Mouse (Mus musculus) c-Kit-positive CD71-negative TER-119-negative erythroid progenitor cells, embryonic 14.5 days (primary cell): ENCODE measurements around the gene Itpr2.

Source experiments
- DNase-seq: peaks from one replicate; pipeline ENCODE4 v3.0.0-alpha.2; 2013; ENCODE audit warnings: low read depth

Gene Itpr2

DNA sequence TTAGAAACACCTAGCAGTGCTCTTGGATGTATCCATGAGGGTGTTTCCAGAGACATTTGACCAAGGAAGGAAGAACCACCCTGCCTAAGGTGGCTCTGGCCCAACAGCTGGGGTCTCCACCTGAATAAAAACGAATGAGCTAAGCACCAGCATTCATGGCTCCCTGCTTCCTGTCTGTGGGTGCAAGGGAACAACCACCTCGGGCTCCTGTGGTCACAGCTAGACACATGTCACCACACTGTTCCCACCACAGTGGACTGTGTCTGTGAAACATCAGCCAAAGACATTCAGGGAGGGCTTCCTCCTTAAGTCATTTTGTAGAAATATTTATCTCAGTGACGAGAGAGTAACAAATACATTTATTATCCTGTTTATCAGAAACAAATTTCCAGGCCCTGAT, 196.0 kb downstream of the Itpr2 start:
- no peak for DNase-seq

DNA sequence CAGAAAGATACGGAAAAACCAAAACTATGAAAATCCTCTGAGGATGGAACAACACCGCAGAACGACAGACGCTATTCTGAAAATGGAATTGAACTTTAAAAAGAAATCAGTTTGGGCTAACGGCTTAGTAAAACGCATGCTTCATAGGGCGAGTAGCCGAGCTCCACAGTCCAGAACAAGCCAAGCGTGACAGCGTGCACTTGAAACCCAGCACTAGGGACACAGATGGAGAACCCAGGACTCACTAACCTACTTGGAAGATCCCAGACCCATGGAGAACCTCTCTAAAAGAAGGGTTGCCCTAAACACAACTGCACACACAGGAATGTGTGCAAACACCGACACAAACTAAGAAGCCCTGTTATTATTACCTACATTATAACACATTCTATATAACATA, 197.9 kb downstream of the Itpr2 start:
- no peak for DNase-seq

GRCm38 (mm10) chr6:146303336-146303735, 198.7 kb downstream of the Itpr2 start:
- no peak for DNase-seq

DNA sequence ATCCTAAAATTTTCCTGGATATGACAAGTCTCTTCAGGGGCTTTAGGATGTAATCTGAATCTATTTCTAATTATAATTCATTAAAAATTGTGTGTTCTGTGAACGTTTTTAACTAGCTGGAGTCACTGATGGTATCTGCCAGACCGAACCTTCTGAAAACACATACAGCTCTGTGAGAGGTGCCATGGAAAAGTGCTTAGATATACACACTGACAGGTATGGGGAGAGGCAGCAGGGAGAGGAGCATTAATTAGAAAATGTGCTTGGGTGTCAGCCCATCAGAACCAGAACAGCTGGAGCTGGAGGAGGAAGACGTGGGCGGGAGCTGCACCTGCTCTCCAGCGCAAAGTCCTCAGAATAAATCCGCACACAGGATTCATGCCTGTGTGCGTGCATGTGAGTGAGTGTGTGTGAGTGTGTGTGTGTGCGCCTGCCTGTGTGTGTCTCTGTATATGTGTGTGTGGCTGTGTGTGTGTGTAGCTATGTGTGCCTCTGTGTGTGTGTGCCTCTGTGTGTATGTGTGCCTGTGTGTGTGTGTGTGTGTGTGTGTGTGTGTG, 199.4 kb downstream of the Itpr2 start:
- DNase-seq: no peak

- no peak for DNase-seq
Measured at GRCm38 (mm10) chr6:146302101-146302500, 199.9 kb downstream of the Itpr2 start.

DNA sequence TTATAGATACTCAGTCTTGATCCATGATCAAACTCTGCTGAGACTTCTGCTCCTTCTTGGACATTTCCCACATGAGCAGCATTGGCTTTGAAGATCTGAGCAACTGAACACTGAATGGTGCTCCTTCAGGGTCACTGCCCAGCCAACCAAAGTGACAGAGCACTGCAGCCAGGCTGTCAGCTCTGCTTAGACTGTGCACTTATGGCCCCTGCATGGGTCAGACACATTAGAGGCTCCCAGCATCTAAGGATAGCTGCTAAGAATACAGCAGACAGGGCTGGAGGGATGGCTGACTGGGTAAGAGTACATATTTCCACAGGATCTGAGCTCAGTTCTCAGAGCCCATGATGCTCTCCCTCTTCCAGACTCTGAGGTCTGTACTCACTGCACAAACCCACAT, 201.1 kb downstream of the Itpr2 start:
- DNase-seq: no peak

- DNase-seq: peak; percentile 16
Measured at GRCm38 (mm10) chr6:146298712-146299111, 203.3 kb downstream of the Itpr2 start.

GRCm38 (mm10) chr6:146291036-146291435, 211.0 kb downstream of the Itpr2 start:
- DNase-seq: no peak

GRCm38 (mm10) chr6:146289801-146290200, 212.2 kb downstream of the Itpr2 start:
- DNase-seq: no peak

GRCm38 (mm10) chr6:146288266-146288665, 213.8 kb downstream of the Itpr2 start:
- DNase-seq: no peak

DNA sequence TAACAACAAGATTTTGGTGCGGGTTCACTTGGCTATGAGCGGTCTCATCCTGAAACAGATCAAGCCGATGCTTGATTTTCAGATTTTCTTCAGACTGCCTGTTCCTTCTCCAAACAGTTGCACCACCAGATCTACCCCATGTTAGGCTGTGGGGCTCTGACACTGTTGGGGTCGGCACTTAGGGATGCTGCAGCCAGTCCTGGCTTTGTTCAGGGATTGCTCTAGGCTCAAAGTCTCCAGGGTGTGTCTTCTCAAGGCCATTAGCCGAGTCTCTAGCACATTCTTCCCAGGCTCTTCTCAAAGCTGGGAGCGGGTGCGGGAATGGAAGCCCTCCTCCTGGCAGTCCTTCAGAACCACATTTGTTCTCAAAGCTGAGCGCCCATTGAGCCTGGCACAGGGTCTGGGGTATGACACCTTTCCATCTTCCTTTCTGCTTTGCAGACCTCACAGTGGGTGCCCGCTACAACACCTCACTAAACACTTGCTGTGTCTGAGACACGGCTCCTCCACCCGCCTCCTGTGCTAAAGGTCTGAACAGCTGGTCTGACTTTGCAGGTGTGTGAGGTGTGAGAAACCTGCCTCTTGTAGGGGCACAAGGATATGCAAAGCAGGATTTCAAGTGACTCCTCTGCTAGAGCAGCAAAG, 217.0 kb downstream of the Itpr2 start:
- no peak for DNase-seq

DNA sequence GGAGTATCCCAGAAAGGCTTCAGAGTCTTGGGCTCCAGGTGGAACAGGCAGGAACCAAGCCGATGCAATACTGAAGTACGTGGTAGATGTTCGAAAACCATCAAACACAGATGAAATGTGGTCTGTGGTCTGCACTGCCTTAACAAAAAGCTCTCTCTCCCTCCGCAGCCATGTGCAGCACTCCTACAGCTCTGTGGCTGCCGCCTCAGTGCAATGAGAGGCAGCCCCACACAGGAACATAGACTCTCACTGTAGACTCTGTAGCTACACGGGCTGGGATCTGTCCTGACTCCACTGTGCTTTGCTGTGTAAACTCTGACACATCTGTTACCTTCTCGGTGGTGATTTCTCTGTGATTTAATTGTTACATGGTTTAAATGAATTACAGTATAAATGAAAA, 218.0 kb downstream of the Itpr2 start:
- DNase-seq: no peak

DNA sequence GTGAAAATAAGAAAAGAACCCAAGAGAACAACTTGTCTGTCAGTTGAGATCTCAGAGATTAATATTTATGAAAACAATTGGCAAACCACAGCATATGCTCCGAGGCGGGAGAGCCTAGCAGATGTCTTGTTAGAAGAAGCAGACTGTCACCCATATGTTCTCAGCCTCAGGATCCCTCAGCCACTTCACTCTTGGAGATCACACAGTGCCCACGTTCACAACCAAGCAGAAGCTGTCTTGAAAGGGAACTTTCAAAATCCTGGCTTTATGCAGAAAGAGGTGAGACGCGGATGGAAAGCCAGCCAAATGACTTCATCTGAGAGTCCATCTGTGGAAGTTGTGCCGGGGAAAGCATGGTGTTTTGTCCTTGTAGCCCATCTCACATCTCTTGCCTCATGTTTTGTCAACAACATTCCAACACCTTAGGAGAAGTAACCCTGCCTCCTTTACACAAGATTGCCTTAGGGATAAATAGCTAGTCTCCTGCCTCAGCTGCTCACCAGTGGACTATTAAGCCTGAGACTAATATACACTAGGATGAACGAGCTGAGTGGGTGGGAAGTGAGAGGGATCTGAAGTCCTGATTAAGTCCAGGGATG, 219.9 kb downstream of the Itpr2 start:
- no peak for DNase-seq

GRCm38 (mm10) chr6:146281176-146281899, 220.7 kb downstream of the Itpr2 start:
- DNase-seq: no peak

DNA sequence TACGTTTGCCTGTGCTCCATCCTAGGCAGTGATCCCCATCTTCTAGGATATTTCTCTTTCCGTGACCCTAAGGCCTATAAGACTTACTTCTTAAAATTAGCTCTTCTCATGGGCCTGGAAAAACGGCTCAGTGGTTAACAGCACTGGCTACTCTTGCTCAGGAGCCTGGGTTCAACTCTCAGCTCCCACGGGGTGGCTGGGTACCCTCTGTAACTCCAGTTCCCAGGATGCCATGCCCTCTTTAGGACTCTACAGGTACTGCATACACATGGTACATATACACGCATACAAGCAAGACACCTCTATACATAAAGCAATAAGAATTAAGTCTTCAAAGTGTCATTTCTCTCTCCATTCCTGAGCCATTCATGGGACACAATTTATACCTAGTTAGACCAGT, 228.8 kb downstream of the Itpr2 start:
- DNase-seq: no peak

GRCm38 (mm10) chr6:146272253-146273036, 229.6 kb downstream of the Itpr2 start:
- DNase-seq: peak; percentile 72

- peak; percentile 48 for DNase-seq
Measured at GRCm38 (mm10) chr6:146270776-146271533, 231.1 kb downstream of the Itpr2 start.

DNA sequence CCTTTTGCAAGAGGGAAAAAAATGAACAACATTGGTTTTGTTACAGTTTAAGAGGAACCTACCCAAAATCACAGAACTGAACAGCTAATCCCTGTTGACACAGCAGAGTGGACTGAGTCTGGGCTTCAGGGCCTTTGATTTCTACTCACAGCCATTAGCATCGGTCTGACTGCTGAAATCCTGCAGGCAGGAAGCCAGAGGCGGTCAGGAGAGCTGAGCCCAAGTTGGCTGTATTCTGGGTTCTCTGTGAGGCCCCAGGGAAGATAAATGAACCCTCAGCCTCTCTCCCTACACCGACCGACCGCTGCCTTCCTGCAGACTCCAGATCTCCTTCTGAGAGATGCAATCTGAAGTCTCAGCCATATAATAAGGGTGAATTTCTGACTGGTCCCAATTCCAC, 231.9 kb downstream of the Itpr2 start:
- no peak for DNase-seq

DNA sequence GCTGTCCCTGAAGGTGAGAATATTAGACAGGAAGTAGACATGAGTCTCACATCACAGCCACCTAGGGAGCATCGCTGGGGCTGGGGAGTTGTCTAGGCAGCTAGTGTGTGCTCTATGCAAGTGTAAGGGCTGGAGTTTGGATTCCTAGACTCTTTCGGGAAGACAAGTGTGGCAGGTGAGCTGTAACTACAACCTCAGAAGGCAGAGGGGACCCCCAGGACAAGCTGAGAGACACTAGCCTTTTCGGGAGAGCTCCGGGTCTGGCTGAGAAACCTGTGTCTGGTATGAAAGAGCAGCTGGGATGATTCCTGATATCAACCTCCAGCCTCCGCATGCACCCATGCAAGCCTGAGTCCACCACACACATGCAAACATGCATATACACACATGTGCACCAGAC, 232.7 kb downstream of the Itpr2 start:
- no peak for DNase-seq

DNA sequence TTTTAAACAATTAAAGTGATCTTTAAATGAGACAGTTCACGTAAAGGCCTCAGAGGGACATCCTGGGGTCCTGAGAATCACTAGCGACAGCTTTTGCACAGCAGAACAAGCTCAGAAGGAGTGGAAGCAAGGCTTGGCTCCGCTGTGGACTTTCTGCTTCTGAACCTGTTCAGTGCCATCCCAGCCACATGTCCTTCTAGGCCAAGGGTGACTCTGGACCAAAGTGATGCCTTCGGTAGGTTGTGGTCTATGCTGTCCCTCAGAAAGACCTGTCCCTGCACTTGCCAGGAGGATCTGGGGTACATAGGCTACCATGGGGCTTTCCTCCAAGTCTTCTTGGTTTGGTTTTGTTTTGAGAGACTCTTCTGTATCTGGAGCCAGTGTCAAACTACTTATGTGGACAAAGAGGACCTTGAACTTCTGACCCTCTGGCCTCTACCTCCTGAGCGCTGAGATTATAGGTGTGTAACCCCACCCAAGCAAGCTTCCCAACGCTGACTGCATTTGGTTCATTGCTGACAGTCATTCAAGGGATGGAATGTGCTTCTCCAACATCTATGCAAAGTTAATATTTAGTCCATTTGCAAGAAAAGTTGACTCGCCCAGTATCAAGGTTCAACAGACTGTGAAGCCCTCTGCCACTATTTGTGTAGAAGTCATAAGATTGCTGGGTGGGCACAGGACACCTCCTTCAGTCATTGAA, 241.2 kb downstream of the Itpr2 start:
- no peak for DNase-seq

DNA sequence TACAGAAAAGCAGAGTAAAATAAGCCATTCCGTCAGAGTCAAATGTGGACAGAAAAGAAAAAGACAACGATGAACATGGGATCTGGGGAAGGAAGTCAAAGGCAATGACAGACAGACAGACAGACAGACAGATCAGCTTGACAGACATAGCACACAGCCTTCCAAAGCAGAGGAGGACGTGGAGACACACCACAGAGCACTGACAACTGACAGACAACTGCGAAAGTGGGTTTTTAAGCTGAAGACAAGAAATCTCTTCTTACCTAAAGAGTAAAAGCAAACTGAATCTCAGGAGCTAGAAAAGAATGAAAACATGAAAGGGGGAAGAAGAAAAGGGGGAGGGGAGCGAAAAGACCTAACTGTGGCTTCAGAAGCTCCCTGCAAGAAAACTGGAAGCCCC, 243.3 kb downstream of the Itpr2 start:
- DNase-seq: no peak
